Mouse (Mus musculus) megakaryocyte progenitor cell, adult 5-6 weeks (primary cell): ENCODE results near the gene Kbtbd4. TPM values are rescaled to one million over a fixed set of nuclear protein-coding genes. Genes with fewer than 3 reads are reported as not detected.
A peak's percentile ranks its signal among the peaks of the same experiment; 100 is the strongest.
"Not testable (repeated sequence)": the region's sequence is repeated elsewhere in the genome, so short reads cannot be mapped to it uniquely, and the experiment has no call there.

Source experiments
- ATAC-seq: replicated peaks from 2 replicates; pipeline ENCODE4 v1.8.0; 2016; ENCODE audit warnings: mild to moderate bottlenecking, moderate TSS enrichment, inconsistent platforms; ENCODE audit not compliant: poor library complexity
- total RNA-seq, 2 experiments: library from RNA; stranded (forward) in 1 of 2; stranded (reverse) in 1 of 2; fragments of 157-497, 149-512 nt in 1 of 2; fragments of 200-1000 nt in 1 of 2; gene quantifications; 2 replicates each; pipeline versions ENCODE4 v1.2.3 to v1.2.4; 2015 to 2017

Kbtbd4 gene
- 10.0 and 16.4 TPM in 2 replicates for total RNA-seq (2015)
- 15.1 and 17.6 TPM in 2 replicates for total RNA-seq (2017)

- peak; percentile 97 for ATAC-seq
Observed at GRCm38 (mm10) chr2:90904076-90904855, at the start of gene Kbtbd4, which contains the start of gene Ndufs3. TSS of gene Kbtbd4 (plus strand) at chr2:90904740. TSS of gene Ndufs3 (minus strand) at chr2:90904827.

- ATAC-seq: no peak
Observed at GRCm38 (mm10) chr2:90861486-90861885, 43.1 kb upstream of the Kbtbd4 start.

GRCm38 (mm10) chr2:90864184-90864583 lies 40.4 kb upstream of the Kbtbd4 start:
- ATAC-seq: no peak

- ATAC-seq: peak; percentile 78
Observed at GRCm38 (mm10) chr2:90866524-90866923, 38.0 kb upstream of the Kbtbd4 start.

- peak; percentile 84 for ATAC-seq
Observed at GRCm38 (mm10) chr2:90870136-90870601, 34.4 kb upstream of the Kbtbd4 start.

GRCm38 (mm10) chr2:90871180-90871961 lies 33.2 kb upstream of the Kbtbd4 start:
- ATAC-seq: no peak

- no peak for ATAC-seq
Observed at GRCm38 (mm10) chr2:90874025-90874424, 30.5 kb upstream of the Kbtbd4 start.

- no peak for ATAC-seq
Observed at GRCm38 (mm10) chr2:90875239-90875638, 29.3 kb upstream of the Kbtbd4 start.

GRCm38 (mm10) chr2:90877584-90878259 lies 26.8 kb upstream of the Kbtbd4 start:
- no peak for ATAC-seq

- ATAC-seq: peak; percentile 42; the same call in 1 of the 2 replicates
Observed at GRCm38 (mm10) chr2:90879419-90879818, 25.1 kb upstream of the Kbtbd4 start.

- ATAC-seq: no peak; the same call in 1 of the 2 replicates
Observed at GRCm38 (mm10) chr2:90880144-90880785, 24.3 kb upstream of the Kbtbd4 start.

GRCm38 (mm10) chr2:90881824-90882223 lies 22.7 kb upstream of the Kbtbd4 start:
- no peak for ATAC-seq

GRCm38 (mm10) chr2:90885218-90886041 lies 19.1 kb upstream of the Kbtbd4 start, which contains the start of gene C1qtnf4:
TSS of gene C1qtnf4 (plus strand) at chr2:90885860.
- no peak for ATAC-seq

- ATAC-seq: no peak
Observed at GRCm38 (mm10) chr2:90886436-90886835, 18.1 kb upstream of the Kbtbd4 start.

- ATAC-seq: no peak
Observed at GRCm38 (mm10) chr2:90887627-90888026, 16.9 kb upstream of the Kbtbd4 start.

GRCm38 (mm10) chr2:90889550-90890548 lies 14.7 kb upstream of the Kbtbd4 start:
- ATAC-seq: peak; percentile 53

- ATAC-seq: peak; percentile 74
Observed at GRCm38 (mm10) chr2:90893673-90894298, 10.8 kb upstream of the Kbtbd4 start.

- ATAC-seq: not testable (repeated sequence)
Observed at GRCm38 (mm10) chr2:90894299-90894677, 10.3 kb upstream of the Kbtbd4 start.
